Mouse (Mus musculus) liver, embryonic 11.5 days (tissue): ENCODE measurements around the gene Ptger4. TPM values are rescaled to one million over a fixed set of nuclear protein-coding genes. Genes with fewer than 3 reads are reported as not detected.
A peak's percentile ranks its signal among the peaks of the same experiment; 100 is the strongest.

Experiments
- ATAC-seq: fragments of 200-750 bp; cut with Nextera tagmentation; replicated peaks from 2 replicates; pipeline ENCODE4 v1.8.0; 2017; ENCODE audit warnings: moderate number of reproducible peaks, mild to moderate bottlenecking, moderate TSS enrichment, moderate library complexity; ENCODE audit not compliant: low FRiP score
- DNase-seq: peaks from one replicate; pipeline ENCODE4 v3.0.0-alpha.2; 2017; ENCODE audit warnings: low spot score
- H3K27ac ChIP-seq: fragments of 300-500 bp; sonication (generic); 2 replicates; pipeline ENCODE4 v1.5.1; 2014; ENCODE audit warnings: mild to moderate bottlenecking, low read depth, low read length, control low read depth
- H3K27me3 ChIP-seq: fragments of 300-500 bp; sonication (generic); replicated peaks from 2 replicates; pipeline ENCODE4 v1.6.1; 2014; ENCODE audit warnings: low read length, mixed read lengths; ENCODE audit not compliant: control insufficient read depth, insufficient read depth
- H3K36me3 ChIP-seq: fragments of 300-500 bp; sonication (generic); 2 replicates; pipeline ENCODE4 v1.6.1; 2014; ENCODE audit warnings: mild to moderate bottlenecking, low read length, moderate library complexity, mixed read lengths; ENCODE audit not compliant: control insufficient read depth, insufficient read depth
- H3K4me1 ChIP-seq: fragments of 300-500 bp; sonication (generic); replicated peaks from 2 replicates; pipeline ENCODE4 v1.6.1; 2014; ENCODE audit warnings: low read length, mixed read lengths; ENCODE audit not compliant: control insufficient read depth, insufficient read depth
- H3K4me2 ChIP-seq: fragments of 300-500 bp; sonication (generic); 2 replicates; pipeline ENCODE4 v1.6.1; 2014; ENCODE audit warnings: mild to moderate bottlenecking, control low read depth, moderate library complexity
- H3K4me3 ChIP-seq: fragments of 300-500 bp; sonication (generic); 2 replicates; pipeline ENCODE4 v1.5.1; 2014; ENCODE audit warnings: low read depth, low read length, control low read depth
- H3K9ac ChIP-seq: fragments of 300-500 bp; sonication (generic); 2 replicates; pipeline ENCODE4 v1.6.1; 2014; ENCODE audit warnings: low read depth, low read length, control low read depth
- H3K9me3 ChIP-seq: fragments of 300-500 bp; sonication (generic); 2 replicates; pipeline ENCODE4 v1.6.1; 2016; ENCODE audit warnings: low read length, inconsistent platforms, mixed read lengths; ENCODE audit not compliant: control insufficient read depth
- WGBS: fragments of 180-500 bp; shearing (Covaris S2); extraction: QIAGEN DNeasy Blood & Tissue Kit; methylation state at CpG from one replicate; pipeline ENCODE4 v1.1.7; 2014; 5-methylcytosine and 5-hydroxymethylcytosine counted together
- polyA plus RNA-seq: library from polyadenylated mRNA; unstranded; fragments of >200 nt; fragmentation: Nextera tagmentation; extraction: Ambion mirVana; gene quantifications from 2 replicates; pipeline ENCODE4 v1.2.1, GENCODE M21; 2014

The Ptger4 gene
- polyA plus RNA-seq, 1 experiment from 2014 or later: 5.8 TPM

- WGBS: 78% methylated on average over 6 of the region's 6 CpGs
- Histone ChIP-seq H3K9me3 (no peaks in the 10 kb centered on the region), H3K4me3 (no peak overlapping the region), H3K27ac (no peak overlapping the region), H3K9ac (no peak overlapping the region), H3K4me2 (no peak overlapping the region), H3K4me1 (peaks cover 22% of the 10 kb centered on the region), H3K27me3 (no peaks in the 10 kb centered on the region), H3K36me3 (no peaks in the 10 kb centered on the region)
- DNase-seq (no peak), ATAC-seq (no peak)
Measured at GRCm38 (mm10) chr15:5194446-5194845, 49.5 kb downstream of the Ptger4 start.

GRCm38 (mm10) chr15:5193833-5194232 lies 50.2 kb downstream of the Ptger4 start:
- Histone ChIP-seq H3K4me1 (peaks cover 22% of the 10 kb centered on the region), H3K9ac (no peak overlapping the region), H3K27ac (no peak overlapping the region), H3K36me3 (no peaks in the 10 kb centered on the region), H3K4me2 (no peak overlapping the region), H3K9me3 (no peaks in the 10 kb centered on the region), H3K27me3 (no peaks in the 10 kb centered on the region), H3K4me3 (no peak overlapping the region)
- 79% methylated on average over 3 of the region's 3 CpGs for WGBS
- ATAC-seq (no peak), DNase-seq (no peak)

DNA sequence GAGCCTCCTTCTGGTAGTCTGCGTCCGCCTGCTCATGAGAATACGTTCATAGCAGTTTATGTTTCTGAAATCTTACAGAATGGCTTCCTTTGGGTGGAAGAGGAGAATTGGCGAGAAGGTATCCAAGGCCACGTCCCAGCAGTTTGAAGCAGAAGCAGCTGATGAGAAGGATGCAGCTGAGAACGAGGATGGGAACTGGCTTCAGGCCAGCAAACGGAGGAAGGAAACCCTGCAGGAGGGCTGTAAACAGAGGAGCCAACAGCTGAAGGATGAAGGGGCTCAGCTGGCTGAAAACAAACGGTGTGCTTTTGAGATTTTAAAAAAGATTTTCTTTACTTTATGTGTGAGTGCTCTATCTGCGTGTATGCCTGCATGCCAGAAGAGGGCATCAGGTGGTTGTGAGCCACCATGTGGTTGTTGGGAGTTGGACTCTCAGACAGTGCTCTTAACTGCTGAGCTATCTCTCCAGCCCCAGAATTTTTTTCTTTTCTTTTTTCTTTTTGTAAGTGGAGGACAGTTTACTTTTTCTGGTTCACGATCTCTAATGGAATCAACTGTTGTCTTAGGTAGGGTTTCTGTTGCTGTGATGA lies 54.4 kb downstream of the Ptger4 start:
- Histone ChIP-seq H3K27ac (no peak overlapping the region), H3K9ac (no peak overlapping the region), H3K4me1 (peaks cover 13% of the 10 kb centered on the region; the same call in 1 of the 2 replicates), H3K36me3 (no peaks in the 10 kb centered on the region), H3K27me3 (no peaks in the 10 kb centered on the region), H3K4me3 (no peak overlapping the region), H3K9me3 (no peaks in the 10 kb centered on the region), H3K4me2 (no peak overlapping the region)
- no peak for DNase-seq
- ATAC-seq: no peak
- 76% methylated on average over 10 of the region's 10 CpGs for WGBS

DNA sequence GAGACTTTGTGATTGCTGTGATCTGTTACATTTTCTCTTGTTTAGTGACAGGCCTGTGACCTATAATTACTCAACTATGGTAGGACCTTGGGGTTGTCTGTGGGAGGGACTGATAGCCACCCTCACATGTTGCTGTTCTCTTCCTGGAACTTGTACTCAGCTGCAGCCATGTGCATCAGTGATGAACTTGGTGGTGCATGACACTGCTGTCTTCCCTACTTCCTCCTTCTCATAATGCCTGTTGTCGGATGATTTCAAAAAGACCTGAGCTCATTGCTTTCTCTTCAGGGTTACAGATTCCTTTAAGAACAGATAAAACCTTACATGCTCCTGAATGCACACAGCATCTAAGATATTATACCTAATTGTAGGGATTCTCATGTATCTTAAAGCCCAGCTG lies 56.0 kb downstream of the Ptger4 start:
- WGBS: 71% methylated on average over 1 of the region's 1 CpGs
- ATAC-seq (no peak), DNase-seq (no peak)
- no peak overlapping the region for H3K4me3 ChIP-seq
- H3K9ac ChIP-seq: no peak overlapping the region
- H3K27ac ChIP-seq: no peak overlapping the region
- peaks cover 11% of the 10 kb centered on the region; the same call in 1 of the 2 replicates for H3K4me1 ChIP-seq
- H3K4me2 ChIP-seq: no peak overlapping the region
- H3K36me3 ChIP-seq: no peaks in the 10 kb centered on the region
- H3K9me3 ChIP-seq: no peaks in the 10 kb centered on the region
- no peaks in the 10 kb centered on the region for H3K27me3 ChIP-seq

DNA sequence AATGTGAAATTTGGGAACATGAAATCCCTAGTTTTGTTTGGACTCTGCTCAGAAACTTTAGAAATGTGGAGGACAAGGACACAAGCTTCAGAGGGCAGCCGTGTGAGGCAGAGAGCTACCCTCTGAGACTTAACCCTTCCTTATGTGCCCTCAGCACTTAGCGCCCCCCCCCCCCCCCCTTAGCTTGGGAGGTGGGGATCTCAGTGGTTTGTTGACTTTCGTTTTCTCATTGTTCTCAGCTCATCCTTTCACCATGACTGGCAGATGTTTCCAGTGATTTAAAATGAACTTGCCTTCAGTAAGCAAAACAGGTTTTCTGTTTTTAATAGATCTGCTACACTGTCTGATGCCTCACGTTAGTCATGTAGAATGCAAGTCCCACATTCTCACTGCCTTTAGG lies 56.9 kb downstream of the Ptger4 start:
- H3K27ac ChIP-seq: no peak overlapping the region

DNA sequence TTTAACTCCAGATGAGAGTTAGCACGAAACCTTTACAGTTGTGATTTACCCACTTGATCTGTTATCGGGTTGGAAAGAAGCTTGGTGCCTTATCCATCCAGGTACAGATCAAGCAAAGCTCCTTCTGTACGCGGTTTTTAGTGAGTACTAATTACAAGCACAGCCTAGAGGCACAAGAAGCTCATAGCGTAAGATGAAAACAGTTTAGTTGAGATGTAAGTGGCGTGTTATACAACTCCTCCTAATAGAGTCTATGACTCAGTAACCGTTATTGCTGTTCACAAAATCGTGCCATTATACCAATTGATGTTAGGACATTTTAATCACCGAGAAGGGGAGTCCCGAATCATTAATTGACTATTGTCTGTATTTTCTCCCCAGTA lies 57.7 kb downstream of the Ptger4 start:
- Histone ChIP-seq H3K9ac (peak overlapping the region; percentile 77), H3K4me1 (peaks cover 11% of the 10 kb centered on the region; the same call in 1 of the 2 replicates), H3K36me3 (no peaks in the 10 kb centered on the region), H3K9me3 (no peaks in the 10 kb centered on the region), H3K27ac (no peak overlapping the region), H3K27me3 (no peaks in the 10 kb centered on the region), H3K4me2 (peak overlapping the region; percentile 80), H3K4me3 (peak overlapping the region; percentile 93)
- WGBS: 38% methylated on average over 10 of the region's 10 CpGs
- DNase-seq (no peak), ATAC-seq (no peak)

More for the DNA sequence above, 56.9 kb downstream of the Ptger4 start:
- DNase-seq: no peak
- Histone ChIP-seq H3K9ac (no peak overlapping the region), H3K4me3 (no peak overlapping the region), H3K9me3 (no peaks in the 10 kb centered on the region), H3K4me1 (peaks cover 11% of the 10 kb centered on the region; the same call in 1 of the 2 replicates), H3K36me3 (no peaks in the 10 kb centered on the region), H3K4me2 (no peak overlapping the region), H3K27me3 (no peaks in the 10 kb centered on the region)
- ATAC-seq: no peak
- 57% methylated on average over 4 of the region's 4 CpGs for WGBS

DNA sequence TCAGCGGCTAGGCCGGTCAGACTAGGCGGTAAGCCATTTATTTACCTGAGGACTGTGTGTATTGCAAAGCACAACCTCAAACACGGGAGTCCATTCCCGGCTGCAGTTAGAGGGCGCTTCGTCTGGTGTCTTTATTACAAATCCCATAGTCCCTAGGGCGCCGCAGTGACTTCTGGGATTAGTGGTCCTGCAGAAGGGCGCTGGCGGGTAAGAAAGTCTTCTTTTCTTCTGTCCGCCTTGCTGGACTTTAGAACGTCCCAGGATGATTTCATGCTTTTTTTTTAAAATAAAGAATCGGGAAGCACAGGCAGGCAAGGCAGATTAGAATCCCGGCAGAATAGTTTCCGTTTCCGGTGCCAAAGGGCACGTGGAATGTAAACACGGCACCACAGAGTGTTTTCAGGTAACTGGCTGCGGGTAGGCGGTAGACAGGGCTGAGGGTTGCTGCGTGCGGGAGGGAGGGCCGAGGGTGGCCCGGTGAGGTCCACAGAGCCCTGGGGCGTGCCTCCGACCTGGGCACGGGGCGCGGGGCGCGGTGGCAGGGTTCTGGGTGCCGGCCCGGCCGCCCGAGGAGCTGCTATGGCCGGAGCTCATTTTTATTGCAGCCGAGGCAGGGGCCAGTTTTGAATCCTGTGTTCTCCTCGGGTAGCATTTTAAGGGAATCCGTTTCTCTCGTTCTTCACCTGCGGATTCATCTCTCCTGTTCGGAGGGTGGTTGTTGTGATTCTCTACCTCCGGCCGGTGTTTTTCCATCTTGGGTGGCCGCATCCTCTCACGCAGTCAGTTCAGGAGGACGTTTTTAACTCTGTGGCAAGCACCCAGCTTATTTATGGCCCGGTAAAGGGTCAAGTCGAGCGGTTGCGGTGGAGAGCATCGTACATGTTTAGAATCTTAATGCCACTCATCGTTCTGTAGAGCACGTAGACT lies 58.4 kb downstream of the Ptger4 start, which contains the start of gene Ttc33:
Gene Ttc33, plus strand, starts transcription at position 160 of the 927 bp plus-strand sequence.
- ATAC-seq (peak; percentile 83), DNase-seq (peak; percentile 73)
- H3K4me3 ChIP-seq: peak within 1 kb of the TSS; percentile 93
- peaks cover under 1% of the 10 kb centered on the region; the same call in 1 of the 2 replicates for H3K36me3 ChIP-seq
- peaks cover 11% of the 10 kb centered on the region; the same call in 1 of the 2 replicates for H3K4me1 ChIP-seq
- H3K9ac ChIP-seq: peak within 1 kb of the TSS; percentile 77
- H3K9me3 ChIP-seq: no peaks in the 10 kb centered on the region
- peak within 1 kb of the TSS; percentile 80 for H3K4me2 ChIP-seq
- WGBS: under 1% methylated on average over 55 of the region's 55 CpGs
- H3K27me3 ChIP-seq: no peaks in the 10 kb centered on the region
- peak within 1 kb of the TSS; percentile 72 for H3K27ac ChIP-seq

DNA sequence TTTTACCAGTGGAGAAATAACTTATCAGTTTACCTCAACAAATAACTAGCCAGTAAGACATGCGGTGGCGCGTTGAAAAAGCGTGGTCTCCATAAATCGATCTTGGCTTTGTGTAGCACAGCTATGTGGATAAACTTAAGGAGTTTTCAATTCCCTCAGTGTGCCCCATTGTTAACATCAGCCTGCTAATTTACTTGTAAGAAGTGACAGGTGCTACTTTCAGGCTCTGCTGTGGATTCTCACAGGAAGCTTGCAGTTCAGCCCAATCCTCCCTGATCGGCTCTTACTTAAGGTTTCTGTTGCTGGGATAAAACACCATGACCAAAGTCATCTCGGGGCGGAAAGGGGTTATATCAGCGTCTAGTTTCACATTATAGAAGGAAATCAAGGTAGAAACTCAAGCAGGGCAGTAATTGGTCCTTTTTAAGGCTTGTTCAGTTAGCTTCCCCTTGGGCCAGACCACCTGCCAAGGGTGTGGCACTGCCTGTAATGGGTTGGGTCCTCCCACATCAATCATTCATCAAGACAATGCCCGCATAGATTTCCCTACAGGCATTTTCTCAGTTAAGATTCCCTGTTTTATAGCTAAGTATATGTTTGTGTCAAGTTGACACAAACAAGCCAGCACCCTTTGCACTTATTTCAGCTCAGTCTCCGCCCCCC lies 59.2 kb downstream of the Ptger4 start:
- Histone ChIP-seq H3K27ac (peak overlapping the region; percentile 72), H3K4me2 (peak overlapping the region; percentile 80), H3K27me3 (no peaks in the 10 kb centered on the region), H3K36me3 (peaks cover 2% of the 10 kb centered on the region; the same call in 1 of the 2 replicates), H3K9me3 (no peaks in the 10 kb centered on the region), H3K4me1 (peaks cover 11% of the 10 kb centered on the region; the same call in 1 of the 2 replicates), H3K9ac (peak overlapping the region; percentile 77), H3K4me3 (peak overlapping the region; percentile 93)
- 44% methylated on average over 11 of the region's 11 CpGs for WGBS
- ATAC-seq (peak; percentile 27; the same call in 1 of the 2 replicates), DNase-seq (no peak)
